In genomic region chr2:27630601-27631285, GRCm38 (mm10) we compare ENCODE assay signal across 26 mouse cellular contexts.
"Had no signal": no experiment of that assay in that cellular context is flagged by ENCODE, and none has a peak within 500 bp of the region (broad histone marks: within the 10 kb centered on the region; RNA-seq: fewer than 3 reads in every experiment).

No protein-coding gene starts in this region.

- H3K36me3 ChIP-seq: heart, embryonic 10.5 days; heart, embryonic 12.5 days; hindbrain, embryonic 10.5 days; hindbrain, embryonic 12.5 days; intestine, embryonic 15.5 days; limb, embryonic 10.5 days; limb, embryonic 12.5 days; liver, embryonic 12.5 days had no signal

- H3K4me3 ChIP-seq: gastrocnemius, adult 2 months; heart, embryonic 10.5 days; heart, embryonic 12.5 days; hindbrain, embryonic 10.5 days; hindbrain, embryonic 12.5 days; intestine, embryonic 15.5 days; layer of hippocampus, adult 2 months; left cerebral cortex, adult 2 months; limb, embryonic 10.5 days; limb, embryonic 12.5 days; liver, embryonic 12.5 days had no signal

- H3K9ac ChIP-seq: heart, embryonic 12.5 days; hindbrain, embryonic 12.5 days; hindbrain, embryonic 14.5 days; intestine, embryonic 15.5 days; limb, embryonic 12.5 days; liver, embryonic 12.5 days had no signal

- DNase-seq: gastrocnemius, adult 2 months; gastrocnemius, postnatal 10 days; gastrocnemius, postnatal 25 days; heart, adult 18-20 months; heart, postnatal 10 days; heart, postnatal 36 days; kidney, adult 18-20 months; kidney, adult 8-10 months; kidney, postnatal 10 days; kidney, postnatal 25 days; kidney, postnatal 4 days; liver had no signal

- H3K27me3 ChIP-seq: hindbrain, embryonic 12.5 days; intestine, embryonic 15.5 days; liver, embryonic 12.5 days had no signal

- H3K27ac ChIP-seq: gastrocnemius, adult 2 months; heart, embryonic 10.5 days; hindbrain, embryonic 10.5 days; hindbrain, embryonic 12.5 days; hindbrain, embryonic 14.5 days; intestine, embryonic 15.5 days; layer of hippocampus, adult 2 months; left cerebral cortex, adult 2 months; limb, embryonic 12.5 days; liver, embryonic 12.5 days had no signal

- ATAC-seq: hindbrain, embryonic 16.5 days; inflammation-experienced regulatory T-cells, adult 6 months; intestine, embryonic 15.5 days; intestine, postnatal 0 days; liver, embryonic 12.5 days had no signal

- H3K9me3 ChIP-seq: heart, embryonic 10.5 days; heart, embryonic 12.5 days; hindbrain, embryonic 10.5 days; hindbrain, embryonic 12.5 days; intestine, embryonic 15.5 days; limb, embryonic 10.5 days; limb, embryonic 12.5 days; liver, embryonic 12.5 days had no signal

- H3K4me2 ChIP-seq: heart, embryonic 12.5 days; hindbrain, embryonic 12.5 days; hindbrain, embryonic 14.5 days; intestine, embryonic 15.5 days; limb, embryonic 12.5 days; liver, embryonic 12.5 days had no signal
